Mouse (Mus musculus) forebrain, embryonic 12.5 days (tissue): ENCODE measurements around the gene Vcp. TPM values are rescaled to one million over a fixed set of nuclear protein-coding genes. Genes with fewer than 3 reads are reported as not detected.

ENCODE experiments used
- polyA plus RNA-seq: library from polyadenylated mRNA; unstranded; fragments of >200 nt; fragmentation: Nextera tagmentation; extraction: Ambion mirVana; gene quantifications from 2 replicates; pipeline ENCODE4 v1.2.1, GENCODE M21; 2016

Gene Vcp
- polyA plus RNA-seq, 1 experiment from 2014 or later: 640 TPM

Other genes with a start within 250 kb of the Vcp start
- gene Ccl19, start 243.9 kb downstream of the Vcp start, polyA plus RNA-seq: not detected in 2 replicates
- gene Ccl21a, start 226.5 kb downstream of the Vcp start, polyA plus RNA-seq: not detected in 2 replicates
- not detected in 2 replicates for gene Fam205a1, start 146.6 kb downstream of the Vcp start, polyA plus RNA-seq
- gene Gm12394, start 143.7 kb downstream of the Vcp start, polyA plus RNA-seq: 0.64 TPM in 1 of 2 replicates, not detected in the other
- 1.4 and 2.3 TPM in 2 replicates for gene Fam205c, start 126.3 kb downstream of the Vcp start, polyA plus RNA-seq
- 4.2 and 5.4 TPM in 2 replicates for gene Phf24, start 83.8 kb downstream of the Vcp start, polyA plus RNA-seq
- 26.0 and 32.3 TPM in 2 replicates for gene Dnajb5, start 50.7 kb downstream of the Vcp start, polyA plus RNA-seq
- 0.85 and 1.1 TPM in 2 replicates for gene 1700022I11Rik, start 30.9 kb downstream of the Vcp start, polyA plus RNA-seq
- gene Fancg, start 10.0 kb upstream of the Vcp start, polyA plus RNA-seq: 21.6 and 26.7 TPM in 2 replicates
- gene Pigo, start 25.3 kb upstream of the Vcp start, polyA plus RNA-seq: 24.9 and 26.7 TPM in 2 replicates
- 308 and 324 TPM in 2 replicates for gene Stoml2, start 31.2 kb upstream of the Vcp start, polyA plus RNA-seq
- 40.3 and 40.6 TPM in 2 replicates for gene Fam214b, start 45.7 kb upstream of the Vcp start, polyA plus RNA-seq
- gene Unc13b, start 58.4 kb upstream of the Vcp start, polyA plus RNA-seq: 25.3 and 25.5 TPM in 2 replicates